Mouse (Mus musculus): ENCODE measurements around the gene Arf1.
A peak's percentile ranks its signal among the peaks of the same experiment; 100 is the strongest.
"Not testable (repeated sequence)": the region's sequence is repeated elsewhere in the genome, so short reads cannot be mapped to it uniquely, and the experiment has no call there.

The Arf1 gene

GRCm38 (mm10) chr11:59226251-59226650 is 1.8 kb downstream of the Arf1 start:
- DNase-seq (ENCODE audit: low spot score) = no peak

GRCm38 (mm10) chr11:59225167-59225566 is 2.9 kb downstream of the Arf1 start:
- DNase-seq (ENCODE audit: low spot score) = no peak

- DNase-seq (ENCODE audit: low spot score) = no peak
Observed at GRCm38 (mm10) chr11:59224470-59224869, 3.6 kb downstream of the Arf1 start.

DNA sequence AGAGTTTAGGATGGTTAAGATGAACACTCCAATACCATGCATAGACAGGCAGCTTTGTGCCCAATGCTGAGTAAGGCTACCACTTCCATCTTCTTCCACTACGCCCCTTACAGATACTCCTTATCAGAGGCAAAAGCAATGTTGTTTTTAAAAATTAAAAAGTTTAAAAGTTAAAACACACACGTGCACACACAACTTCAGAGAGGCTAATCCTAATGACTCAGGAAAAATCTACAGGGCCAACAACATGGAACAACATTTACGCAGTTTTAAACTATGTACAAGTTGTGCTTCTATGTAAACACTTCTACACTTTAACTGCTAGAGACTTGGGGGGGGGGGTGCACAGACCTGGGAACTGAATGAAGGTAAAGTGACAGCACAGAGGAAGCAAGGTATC is 4.0 kb downstream of the Arf1 start:
- DNase-seq (ENCODE audit: low spot score) = no peak

- no peak for DNase-seq (ENCODE audit: low spot score)
Observed at GRCm38 (mm10) chr11:59222306-59222705, 5.8 kb downstream of the Arf1 start.

GRCm38 (mm10) chr11:59221604-59222003 is 6.5 kb downstream of the Arf1 start:
- no peak for DNase-seq (ENCODE audit: low spot score)

DNA sequence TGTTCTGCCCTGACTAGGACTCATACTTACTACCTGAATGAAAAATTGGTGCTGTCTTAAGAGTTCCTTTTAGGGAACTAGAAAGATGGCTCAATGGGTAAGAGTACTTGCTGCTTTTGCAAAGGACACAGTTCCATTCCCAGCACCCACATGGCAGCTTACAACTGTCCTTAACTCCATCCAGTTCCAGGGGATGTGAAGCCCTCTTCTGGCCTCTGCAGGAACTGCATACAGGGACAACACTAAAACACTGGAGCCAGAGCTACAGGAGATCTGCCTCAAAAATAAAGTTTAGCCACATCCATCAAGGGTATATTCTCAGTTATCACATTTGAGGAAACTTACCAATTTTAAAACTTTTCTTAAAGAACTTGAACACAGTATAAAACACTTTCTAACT is 9.0 kb downstream of the Arf1 start:
- DNase-seq (ENCODE audit: low spot score) = no peak

- DNase-seq (ENCODE audit: low spot score) = no peak
Observed at GRCm38 (mm10) chr11:59218389-59218998, 9.6 kb downstream of the Arf1 start.

DNA sequence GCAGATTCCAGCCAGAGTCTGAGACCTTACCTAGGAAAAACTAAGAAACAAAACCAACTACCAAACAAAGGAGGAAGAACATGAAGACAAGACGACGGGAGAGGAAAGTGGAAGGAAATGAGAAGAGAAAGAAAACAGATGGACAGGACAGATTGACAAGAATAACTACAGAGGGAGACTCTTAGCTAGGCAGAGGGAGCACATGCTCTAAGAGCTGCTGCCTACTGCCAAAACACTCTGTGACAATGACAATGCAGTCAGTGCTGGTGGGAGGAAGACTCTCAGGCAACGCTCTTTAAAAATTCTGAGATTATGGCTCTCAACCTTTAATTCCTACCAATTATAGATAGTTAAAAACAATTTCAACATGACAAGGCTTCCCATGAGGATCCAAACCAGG is 11.1 kb downstream of the Arf1 start:
- no peak for DNase-seq (ENCODE audit: low spot score)

- no peak for DNase-seq (ENCODE audit: low spot score)
Observed at GRCm38 (mm10) chr11:59212892-59213494, 15.1 kb downstream of the Arf1 start.

GRCm38 (mm10) chr11:59212320-59212719 is 15.8 kb downstream of the Arf1 start:
- not testable (repeated sequence) for DNase-seq (ENCODE audit: low spot score)

- not testable (repeated sequence) for DNase-seq (ENCODE audit: low spot score)
Observed at GRCm38 (mm10) chr11:59211561-59211960, 16.5 kb downstream of the Arf1 start.

GRCm38 (mm10) chr11:59210020-59210419 is 18.1 kb downstream of the Arf1 start:
- DNase-seq (ENCODE audit: low spot score) = no peak

- DNase-seq (ENCODE audit: low spot score) = no peak
Observed at GRCm38 (mm10) chr11:59209580-59209979, 18.5 kb downstream of the Arf1 start.

DNA sequence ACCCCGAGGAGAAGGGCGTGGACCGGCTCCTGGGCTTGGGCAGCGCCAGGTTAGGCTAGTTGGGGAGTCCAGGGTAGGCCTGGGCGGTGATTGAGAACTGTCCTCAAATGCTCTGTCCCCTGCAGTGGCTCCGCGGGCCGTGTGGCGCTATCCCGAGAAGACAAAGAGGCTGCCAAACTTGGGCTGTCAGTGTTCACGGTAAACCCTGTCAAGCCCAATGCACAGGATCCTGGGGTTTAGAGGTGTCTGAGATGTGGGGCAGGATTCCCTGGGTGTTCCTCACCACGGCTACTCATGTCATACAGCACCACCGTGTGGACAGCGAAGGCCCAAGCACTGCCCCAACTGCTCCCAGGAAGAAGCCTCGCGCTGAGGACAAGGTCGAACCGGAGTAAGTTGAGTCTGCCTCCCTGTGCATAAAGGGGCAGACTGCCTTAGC is 19.0 kb downstream of the Arf1 start:
- DNase-seq (ENCODE audit: low spot score) = no peak

DNA sequence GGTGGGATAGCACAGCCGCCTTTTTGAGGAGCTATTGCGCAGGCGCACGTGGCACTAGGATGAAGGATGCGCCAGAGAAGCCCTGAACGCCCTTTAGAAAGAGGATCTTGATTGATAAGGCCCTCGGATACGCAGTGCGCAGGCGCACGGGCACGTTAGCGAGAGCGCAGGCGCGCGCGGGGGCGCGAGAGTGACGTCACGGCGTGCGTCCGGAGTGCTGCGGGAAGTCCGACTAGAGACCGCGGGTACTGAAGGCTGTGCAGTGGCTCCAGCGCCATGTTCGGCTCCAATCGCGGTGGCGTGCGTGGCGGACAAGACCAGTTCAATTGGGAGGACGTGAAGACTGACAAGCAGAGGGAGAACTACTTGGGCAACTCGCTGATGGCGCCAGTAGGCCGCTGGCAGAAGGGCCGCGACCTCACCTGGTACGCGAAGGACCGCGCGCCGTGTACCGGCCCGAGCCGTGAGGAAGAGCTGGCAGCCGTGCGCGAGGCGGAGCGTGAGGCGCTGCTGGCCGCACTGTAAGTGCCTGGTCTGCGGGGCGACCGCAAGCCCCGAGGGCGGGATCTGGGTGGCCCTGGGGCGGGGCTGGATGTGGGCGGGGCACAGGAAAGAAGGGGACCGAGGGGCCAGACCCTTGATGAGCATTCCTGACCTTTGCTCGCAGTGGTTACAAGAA is 19.8 kb downstream of the Arf1 start, which contains the start of gene 2310033P09Rik:
2310033P09Rik (plus strand) TSS at position 169 of the 679 bp plus-strand sequence.
- DNase-seq (ENCODE audit: low spot score) = peak; percentile 88

GRCm38 (mm10) chr11:59202081-59202995 is 25.7 kb downstream of the Arf1 start, which contains the start of gene Mrpl55:
TSS of gene Mrpl55 (plus strand) at chr11:59202486.
- no peak for DNase-seq (ENCODE audit: low spot score)

DNA sequence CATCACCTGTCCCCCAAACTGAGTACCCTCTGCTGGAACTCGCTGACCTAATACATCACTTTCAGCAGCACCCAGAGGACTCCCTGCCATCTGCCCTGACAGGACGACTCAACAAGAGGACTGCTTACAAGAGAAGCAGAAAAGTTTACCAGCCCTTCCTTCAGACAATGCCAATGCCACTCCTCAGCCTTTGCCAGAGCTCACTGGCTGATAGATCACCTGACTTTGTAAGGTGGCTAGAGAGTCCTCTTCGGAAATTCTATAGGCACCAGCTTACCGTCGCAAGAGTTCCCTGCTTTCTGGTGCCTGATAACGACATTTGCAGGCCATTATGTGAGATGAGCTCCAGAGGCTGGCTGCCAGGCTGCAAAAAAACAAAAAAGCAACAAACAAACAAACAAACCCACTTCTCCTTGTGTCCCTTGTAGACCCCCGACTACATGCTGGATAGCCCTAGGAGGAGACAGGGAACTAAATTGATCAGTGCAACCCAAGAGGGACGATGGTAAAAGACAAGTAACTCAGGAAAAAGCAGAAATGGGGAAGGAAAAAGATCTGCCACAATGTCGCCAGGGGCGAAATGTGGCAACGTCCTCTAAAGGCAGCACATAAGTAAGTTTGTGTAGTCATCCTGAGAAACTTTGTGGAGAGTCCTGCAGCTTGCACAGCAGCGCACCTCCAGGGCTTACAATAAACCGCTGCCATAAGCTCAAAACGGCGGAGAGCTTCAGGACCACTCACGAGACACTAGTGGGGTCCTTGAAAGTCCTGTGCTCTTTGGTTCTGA is 26.7 kb downstream of the Arf1 start:
- DNase-seq (ENCODE audit: low spot score) = no peak

GRCm38 (mm10) chr11:59196230-59196629 is 31.8 kb downstream of the Arf1 start:
- DNase-seq (ENCODE audit: low spot score) = no peak

- no peak for DNase-seq (ENCODE audit: low spot score)
Observed at GRCm38 (mm10) chr11:59192059-59192386, 36.0 kb downstream of the Arf1 start, which contains the start of gene Guk1. TSS of gene Guk1 (minus strand) at chr11:59192212.

Data from layer of hippocampus, adult 9-10 months (tissue).